Mouse (Mus musculus): ENCODE measurements at regions not wholly inside any gene's neighbourhood (a gene's known extent, or its start where the extent isn't known, plus 50 kb on each side); places are given as distances from the start of the nearest gene placed in this dataset.

DNA sequence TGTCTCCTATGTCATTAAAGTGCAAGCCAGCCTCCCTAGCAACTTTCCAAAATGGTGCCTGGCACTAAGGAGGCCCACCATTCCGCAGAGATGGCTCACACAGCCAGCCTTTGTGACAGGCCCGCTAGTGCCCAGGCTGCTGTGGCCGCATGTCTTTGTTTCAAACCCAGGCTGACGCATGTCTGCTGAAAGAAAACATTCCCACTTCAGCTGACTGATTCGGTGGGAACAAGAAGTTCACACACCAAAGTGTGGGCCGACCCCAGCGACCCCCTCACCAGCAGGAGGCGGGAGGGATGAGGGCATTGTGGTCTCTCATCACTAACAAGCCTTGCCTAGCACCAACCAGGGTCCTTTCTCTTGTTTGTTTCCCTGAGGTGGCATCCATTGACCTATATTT is 190.9 kb downstream of the Tle3 start:
- DNase-seq (ENCODE audit: low spot score) = no peak

GRCm38 (mm10) chr9:61561551-61561950 is 189.4 kb downstream of the Tle3 start:
- no peak for DNase-seq (ENCODE audit: low spot score)

GRCm38 (mm10) chr9:61558621-61559020 is 186.5 kb downstream of the Tle3 start:
- DNase-seq (ENCODE audit: low spot score) = no peak

- no peak for DNase-seq (ENCODE audit: low spot score)
These were observed 184.9 kb downstream of the Tle3 start for GRCm38 (mm10) chr9:61557025-61557424.

GRCm38 (mm10) chr9:61555173-61555572 is 183.0 kb downstream of the Tle3 start:
- no peak for DNase-seq (ENCODE audit: low spot score)

GRCm38 (mm10) chr9:61554611-61555010 is 182.4 kb downstream of the Tle3 start:
- DNase-seq (ENCODE audit: low spot score) = no peak

- DNase-seq (ENCODE audit: low spot score) = no peak
These were observed 181.5 kb downstream of the Tle3 start for GRCm38 (mm10) chr9:61553626-61554025.

GRCm38 (mm10) chr9:61551361-61551760 is 179.2 kb downstream of the Tle3 start:
- no peak for DNase-seq (ENCODE audit: low spot score)

GRCm38 (mm10) chr9:61550326-61550725 is 178.2 kb downstream of the Tle3 start:
- DNase-seq (ENCODE audit: low spot score) = no peak

DNA sequence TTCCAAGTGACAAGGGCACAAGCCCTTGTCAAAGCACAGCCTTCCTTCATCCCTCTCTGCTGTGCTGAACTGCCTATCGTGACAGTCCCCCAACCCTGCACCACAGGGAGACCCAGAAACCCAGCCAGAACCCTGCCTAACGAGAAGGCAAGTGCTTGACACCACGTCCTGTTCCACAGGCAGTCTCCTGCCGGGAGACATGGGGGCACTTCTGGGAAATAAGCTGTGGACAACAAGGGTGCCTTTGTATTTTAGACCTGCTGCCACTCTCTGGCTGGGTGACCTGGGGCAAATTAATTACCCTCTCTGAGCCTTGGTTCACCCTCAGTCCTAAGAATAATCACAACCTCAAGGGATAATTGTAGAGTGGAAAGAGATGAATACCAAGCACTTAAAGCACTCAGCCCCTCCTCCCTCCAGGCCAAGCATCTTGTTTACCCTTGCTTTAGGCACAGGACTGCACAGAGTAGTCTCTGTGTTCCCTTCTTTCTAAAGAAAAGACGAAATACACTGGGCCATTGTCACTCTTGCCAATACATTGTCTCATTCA is 177.6 kb downstream of the Tle3 start:
- no peak for DNase-seq (ENCODE audit: low spot score)

GRCm38 (mm10) chr9:61537316-61538189 is 165.4 kb downstream of the Tle3 start:
- DNase-seq (ENCODE audit: low spot score) = no peak

DNA sequence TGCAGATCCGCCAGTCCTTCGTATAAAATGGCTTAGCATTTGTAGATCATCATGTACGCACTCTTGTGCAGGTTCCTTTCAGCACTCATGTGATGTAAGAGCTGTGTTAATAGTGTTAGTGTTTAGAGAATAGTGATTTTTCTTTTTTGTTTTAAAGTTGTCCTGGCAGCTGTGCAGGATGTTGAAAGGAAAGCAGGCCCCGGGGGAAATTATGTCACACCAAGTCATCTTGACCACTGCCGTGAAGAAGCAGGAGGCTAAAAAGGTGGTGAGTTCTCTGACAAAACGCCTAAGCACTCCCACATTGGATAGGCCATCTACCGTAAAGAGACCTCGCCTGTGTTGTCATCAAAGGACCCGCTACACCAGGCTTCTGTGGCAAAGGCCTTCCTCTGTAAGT is 161.1 kb downstream of the Tle3 start:
- no peak for DNase-seq (ENCODE audit: low spot score)

- DNase-seq (ENCODE audit: low spot score) = no peak
These were observed 158.3 kb downstream of the Tle3 start for GRCm38 (mm10) chr9:61530263-61531045.

GRCm38 (mm10) chr9:61528286-61528865 is 156.2 kb downstream of the Tle3 start:
- DNase-seq (ENCODE audit: low spot score) = no peak

GRCm38 (mm10) chr9:61527491-61528056 is 155.4 kb downstream of the Tle3 start:
- DNase-seq (ENCODE audit: low spot score) = no peak

DNA sequence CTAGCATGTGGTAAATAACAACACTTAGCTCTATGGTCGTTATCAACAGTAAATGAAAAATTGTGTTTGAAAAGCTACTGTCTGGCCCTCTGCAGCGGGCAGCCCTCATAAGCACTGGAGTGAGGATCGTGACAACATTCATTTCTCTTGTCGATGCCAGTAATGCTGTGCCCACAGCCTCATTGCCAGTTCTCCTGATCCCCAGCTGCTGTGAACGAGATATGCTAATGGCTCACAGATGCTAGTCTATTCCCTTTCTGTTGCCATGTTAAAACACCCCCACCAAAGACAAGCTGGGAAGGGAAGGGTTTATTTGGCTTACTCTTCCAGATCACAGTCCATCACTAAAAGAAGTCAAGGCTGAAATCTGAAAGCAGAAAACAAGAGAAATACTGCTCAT is 148.0 kb downstream of the Tle3 start:
- no peak for DNase-seq (ENCODE audit: low spot score)

DNA sequence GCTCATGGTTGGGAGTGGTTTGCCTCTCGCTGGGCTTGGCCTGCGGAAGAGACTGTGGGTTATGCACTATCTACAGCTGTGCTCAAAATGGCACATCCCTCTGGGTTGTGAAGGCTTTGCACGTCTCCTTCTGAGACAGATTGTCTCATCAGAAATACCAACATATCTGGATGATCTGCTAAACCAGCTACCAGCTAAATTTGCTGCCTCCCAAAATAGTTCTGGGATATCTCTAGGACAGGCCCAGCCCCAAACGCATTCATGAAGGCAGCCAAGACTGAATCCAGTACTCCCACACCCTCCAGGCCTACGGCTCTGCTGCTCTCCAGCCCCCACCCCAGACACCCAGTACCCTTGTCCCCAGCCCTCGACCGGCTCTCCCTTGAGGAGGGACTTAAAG is 145.7 kb downstream of the Tle3 start:
- DNase-seq (ENCODE audit: low spot score) = no peak

DNA sequence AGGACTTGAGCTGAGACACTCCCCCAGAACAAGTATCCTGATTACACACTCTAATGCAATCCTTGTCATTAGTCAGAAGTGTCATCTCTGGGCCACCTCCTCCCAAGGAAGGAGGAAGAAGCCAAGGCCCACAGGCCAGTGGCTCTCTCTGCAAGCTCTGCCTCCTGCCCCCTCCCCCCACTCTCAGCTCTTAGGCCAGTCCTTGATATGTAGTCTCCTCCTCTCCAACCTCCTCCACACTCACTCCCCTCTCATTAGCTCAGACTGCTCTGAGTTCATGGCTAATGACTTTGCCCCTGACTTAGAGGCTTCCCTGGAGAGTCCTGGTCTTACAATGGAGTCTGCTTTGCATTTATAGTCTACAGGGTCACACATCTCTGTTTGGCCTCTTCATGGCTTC is 139.3 kb downstream of the Tle3 start:
- no peak for DNase-seq (ENCODE audit: low spot score)

DNA sequence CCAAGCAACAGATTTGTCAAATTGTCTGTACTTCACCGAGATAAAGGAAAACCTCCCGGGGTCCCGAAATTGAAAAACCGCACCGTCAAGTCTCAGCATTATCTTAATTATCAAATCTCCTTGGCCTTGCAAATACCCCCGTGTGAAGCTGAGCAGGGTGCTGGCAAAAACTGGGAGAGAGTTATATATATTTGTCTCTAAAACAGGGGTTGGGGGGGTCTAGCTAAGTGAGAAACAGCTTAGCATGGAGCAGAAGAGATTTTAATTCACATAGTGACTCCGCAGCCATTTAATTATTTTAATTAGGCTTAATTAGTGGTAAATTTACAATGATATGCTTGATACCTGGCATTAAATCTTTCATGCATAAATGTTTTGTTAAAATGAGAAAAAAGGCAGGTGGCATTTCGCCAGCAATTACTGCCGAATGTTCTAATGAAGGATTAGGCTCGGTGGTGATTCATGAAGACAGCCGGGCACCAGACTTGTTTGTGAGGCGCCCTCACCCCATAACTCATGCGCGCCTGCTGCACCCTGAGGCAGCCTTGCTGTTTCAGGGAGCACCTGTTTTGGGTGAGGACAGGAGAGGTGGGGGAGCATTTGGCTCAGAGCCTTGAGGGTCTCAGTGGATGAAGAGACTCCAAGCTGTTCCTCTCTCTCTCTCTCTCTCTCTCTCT is 138.2 kb downstream of the Tle3 start:
- DNase-seq (ENCODE audit: low spot score) = no peak

- no peak for DNase-seq (ENCODE audit: low spot score)
These were observed 137.5 kb downstream of the Tle3 start for GRCm38 (mm10) chr9:61509591-61510191.

- no peak for DNase-seq (ENCODE audit: low spot score)
These were observed 136.9 kb downstream of the Tle3 start for GRCm38 (mm10) chr9:61509091-61509490.

Measured in c-Kit-positive CD71-positive TER-119-positive erythroid progenitor cells, embryonic 14.5 days (primary cell).